Mouse (Mus musculus) retina, embryonic 14.5 days (tissue): Measurements from ENCODE around the gene Hist1h3b.
"Not testable (repeated sequence)": the region's sequence is repeated elsewhere in the genome, so short reads cannot be mapped to it uniquely, and the experiment has no call there.

Source experiments
- DNase-seq: peaks from one replicate; pipeline ENCODE4 v3.0.0-alpha.2; 2015; ENCODE audit warnings: low spot score

The Hist1h3b gene

GRCm38 (mm10) chr13:23755000-23755399, 2.9 kb downstream of the Hist1h3b start:
- DNase-seq, result no peak

DNA sequence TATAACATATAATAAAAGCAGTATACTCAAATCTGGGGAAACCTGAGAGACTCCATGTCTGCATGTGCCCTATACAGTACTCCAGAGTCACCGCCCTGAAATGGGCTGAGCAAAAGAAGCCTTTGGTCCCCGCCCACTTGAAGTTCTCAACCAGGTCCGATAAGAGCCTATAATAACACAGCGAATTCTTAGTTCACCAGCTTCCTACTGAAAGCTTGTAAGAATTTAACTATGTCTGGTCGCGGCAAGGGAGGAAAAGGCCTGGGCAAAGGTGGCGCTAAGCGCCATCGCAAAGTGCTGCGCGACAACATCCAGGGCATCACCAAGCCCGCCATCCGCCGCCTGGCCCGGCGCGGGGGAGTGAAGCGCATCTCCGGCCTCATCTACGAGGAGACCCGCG, 4.7 kb downstream of the Hist1h3b start, which contains the start of gene Hist1h4b:
TSS of gene Hist1h4b (plus strand) at position 224 of the 400 bp plus-strand sequence.
- DNase-seq, result peak; percentile 96

- peak; percentile 63 for DNase-seq
These were observed 5.2 kb downstream of the Hist1h3b start for GRCm38 (mm10) chr13:23757211-23757773.

DNA sequence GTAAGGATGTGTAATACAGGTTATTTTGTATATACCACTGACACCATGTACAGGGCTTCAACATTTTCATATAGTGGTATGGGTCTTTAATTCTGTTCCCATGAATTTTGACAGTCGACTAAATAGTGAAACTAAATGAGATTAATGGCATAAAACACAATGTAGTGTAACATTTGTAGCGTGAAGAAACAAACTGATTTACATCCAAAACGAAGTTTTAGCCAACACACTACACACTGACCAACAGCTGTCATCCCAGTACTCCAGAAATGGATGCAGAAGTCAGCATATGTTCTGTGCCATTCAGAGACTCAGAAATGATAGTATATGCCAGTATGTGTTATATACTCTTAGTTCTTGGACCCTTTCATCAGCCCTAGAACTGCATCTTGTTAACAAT, 5.9 kb downstream of the Hist1h3b start:
- no peak for DNase-seq

DNA sequence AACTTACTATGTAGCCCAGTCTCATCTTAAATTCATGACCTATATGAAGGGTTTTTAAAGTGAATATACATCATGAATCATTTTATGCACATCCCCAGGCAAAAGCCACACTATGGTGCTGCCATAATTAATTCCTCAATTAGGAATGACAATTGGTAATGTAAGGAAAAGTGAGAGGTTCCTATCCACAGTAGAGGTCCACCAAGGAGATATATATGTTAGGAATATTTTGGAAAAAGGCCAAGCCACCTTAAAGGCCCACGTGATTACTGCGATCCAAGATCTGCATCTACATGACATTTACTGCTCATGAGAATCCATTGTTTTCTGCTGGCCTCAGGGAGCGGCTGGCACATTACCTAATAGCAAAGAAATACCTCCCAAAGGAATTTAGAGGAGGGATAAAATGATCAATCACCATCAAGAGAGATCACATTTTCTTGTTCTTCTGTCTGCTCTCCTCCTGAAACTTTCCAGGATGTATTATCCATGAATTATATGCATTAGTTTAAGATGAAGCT, 7.2 kb downstream of the Hist1h3b start:
- no peak for DNase-seq

DNA sequence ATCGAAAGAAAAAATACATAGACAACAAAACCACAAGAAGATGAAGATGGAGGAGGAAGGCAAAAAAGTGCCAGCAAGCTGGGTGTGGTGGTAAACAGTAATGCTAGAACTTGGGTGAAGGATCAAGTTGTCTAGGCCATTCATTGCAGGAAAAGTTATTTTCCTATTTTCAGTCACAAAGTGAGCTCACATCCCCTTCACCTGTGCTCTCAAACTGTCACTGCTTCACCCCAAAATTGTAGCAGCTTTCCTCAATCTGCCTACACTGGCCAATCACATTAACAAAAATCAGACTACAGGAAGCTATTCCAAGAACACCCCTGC, 7.8 kb downstream of the Hist1h3b start:
- no peak for DNase-seq

- no peak for DNase-seq
These were observed 8.3 kb downstream of the Hist1h3b start for GRCm38 (mm10) chr13:23760240-23760971.

DNA sequence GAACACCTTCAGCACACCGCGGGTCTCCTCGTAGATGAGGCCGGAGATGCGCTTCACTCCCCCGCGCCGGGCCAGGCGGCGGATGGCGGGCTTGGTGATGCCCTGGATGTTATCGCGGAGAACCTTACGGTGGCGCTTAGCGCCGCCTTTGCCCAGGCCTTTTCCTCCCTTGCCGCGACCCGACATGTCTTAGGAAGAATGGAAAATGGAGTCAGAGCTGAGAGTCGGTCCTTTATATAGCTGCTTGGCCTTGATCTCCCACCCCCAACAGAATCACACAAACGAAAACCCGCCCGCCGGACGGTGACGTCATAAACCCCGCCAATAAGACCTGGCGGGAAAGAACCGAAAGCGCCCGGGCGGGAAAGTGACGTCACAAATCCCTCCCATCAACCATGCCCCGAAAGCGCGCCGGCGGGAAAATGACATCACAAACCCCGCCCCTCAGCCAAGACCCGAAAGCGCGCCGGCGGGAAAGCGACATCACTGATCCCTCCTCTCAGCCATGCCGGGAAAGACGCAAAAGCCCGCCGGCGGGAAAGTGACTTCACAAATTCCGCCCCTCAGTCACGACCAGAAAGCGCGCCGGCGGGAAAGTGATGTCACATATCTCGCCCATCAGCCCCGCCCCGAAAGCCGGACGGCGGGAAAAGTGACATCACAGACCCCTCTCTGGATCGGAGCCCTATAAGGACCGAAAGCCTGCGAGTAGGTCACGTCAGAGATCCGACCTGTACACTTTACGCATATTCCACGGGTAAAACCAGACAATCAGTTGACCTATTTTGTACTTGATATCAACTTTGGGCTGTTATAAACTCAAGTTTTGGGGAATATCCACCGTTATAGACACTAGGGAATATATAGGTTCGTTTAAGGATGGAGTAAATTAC, 9.2 kb downstream of the Hist1h3b start, which contains the start of gene Hist1h4a:
TSS of gene Hist1h4a (minus strand) at position 259 of the 893 bp plus-strand sequence.
- peak; percentile 99 for DNase-seq

GRCm38 (mm10) chr13:23761871-23762821, 10.1 kb downstream of the Hist1h3b start, which contains the start of gene Hist1h3a:
Gene Hist1h3a (minus strand): TSS chr13:23762386.
- peak; percentile 93 for DNase-seq

DNA sequence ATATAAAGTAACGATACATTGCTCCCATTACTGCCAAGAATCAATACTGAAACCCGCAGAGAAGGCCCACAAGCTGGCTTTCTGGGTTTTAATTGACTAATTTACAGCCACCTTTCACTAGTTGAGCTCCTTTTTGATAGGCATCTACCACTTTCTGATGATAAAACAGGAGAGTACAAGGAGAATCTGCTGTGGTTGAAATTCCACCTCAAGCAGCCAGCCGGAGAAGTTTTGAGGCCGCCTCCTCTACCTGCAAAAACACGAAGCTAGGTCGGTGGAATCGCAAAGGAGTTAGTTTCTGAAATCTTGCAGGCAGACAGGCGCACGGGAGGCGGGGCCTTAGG, 11.1 kb downstream of the Hist1h3b start:
- DNase-seq, result no peak

- peak; percentile 97 for DNase-seq
These were observed 11.7 kb downstream of the Hist1h3b start, which contains the start of gene Hist1h1a for GRCm38 (mm10) chr13:23763586-23764323. Gene Hist1h1a (plus strand): TSS chr13:23763666.

- no peak for DNase-seq
These were observed 12.5 kb downstream of the Hist1h3b start for GRCm38 (mm10) chr13:23764324-23765171.

DNA sequence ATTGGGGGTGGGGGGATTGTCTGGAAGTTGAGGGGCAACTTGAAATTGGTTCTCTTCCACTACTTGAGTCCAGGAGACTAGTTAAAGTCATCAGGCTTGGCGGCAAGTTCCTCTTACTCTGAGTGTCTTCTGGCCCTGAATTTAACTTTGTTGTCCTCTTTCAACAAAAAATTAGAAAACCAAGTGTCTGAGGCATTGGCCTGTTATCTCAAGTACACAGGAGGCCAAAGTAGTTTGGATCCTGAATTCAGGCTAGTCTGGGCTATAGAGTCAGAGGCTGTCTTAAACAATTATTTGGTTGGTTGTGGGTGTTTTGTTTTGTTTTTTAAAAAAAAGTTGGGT, 13.1 kb downstream of the Hist1h3b start:
- no peak for DNase-seq

DNA sequence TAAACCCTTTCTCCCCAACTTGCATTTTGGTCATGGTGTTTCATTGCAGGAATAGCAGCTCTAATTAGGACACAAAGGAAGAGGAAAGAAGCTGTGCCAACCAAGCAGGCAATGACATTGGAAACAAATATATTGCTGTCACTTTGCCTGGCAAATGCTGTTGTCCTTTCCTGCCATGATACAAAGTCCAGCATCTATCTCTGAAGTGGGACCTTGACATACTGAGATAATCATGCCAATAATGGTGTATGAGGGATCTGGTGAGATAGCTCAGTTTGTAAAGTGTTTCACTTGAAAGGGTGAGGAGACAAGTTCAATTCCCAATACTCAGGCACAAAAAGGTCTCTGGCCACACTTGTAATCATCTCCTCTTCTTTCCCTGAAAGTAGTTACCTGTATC, 14.7 kb downstream of the Hist1h3b start:
- DNase-seq, result no peak

GRCm38 (mm10) chr13:23768834-23769397, 16.8 kb downstream of the Hist1h3b start:
- DNase-seq, result no peak

DNA sequence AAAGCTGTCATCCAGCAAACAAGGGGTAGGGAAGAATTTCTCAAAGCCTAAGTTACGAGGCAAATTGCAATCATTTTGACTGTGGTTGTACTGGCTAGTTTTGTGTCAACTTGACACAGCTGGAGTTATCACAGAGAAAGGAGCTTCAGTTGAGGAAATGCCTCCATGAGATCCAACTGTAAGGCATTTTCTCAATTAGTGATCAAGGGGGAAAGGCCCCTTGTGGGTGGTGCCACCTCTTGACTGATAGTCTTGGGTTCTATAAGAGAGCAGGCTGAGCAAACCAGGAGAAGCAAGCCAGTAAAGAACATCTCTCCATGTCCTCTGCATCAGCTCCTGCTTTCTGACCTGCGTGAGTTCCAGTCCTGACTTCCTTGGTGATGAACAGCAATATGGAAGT, 17.5 kb downstream of the Hist1h3b start, which contains the start of gene Trim38:
TSS of gene Trim38 (plus strand) at position 301 of the 400 bp plus-strand sequence.
- DNase-seq, result not testable (repeated sequence)

- DNase-seq, result peak; percentile 76
These were observed 20.7 kb downstream of the Hist1h3b start for GRCm38 (mm10) chr13:23772561-23773313.

- no peak for DNase-seq
These were observed 26.3 kb downstream of the Hist1h3b start for GRCm38 (mm10) chr13:23778339-23778738.
